Mouse (Mus musculus): ENCODE results near the gene Sdccag8.

The Sdccag8 gene

DNA sequence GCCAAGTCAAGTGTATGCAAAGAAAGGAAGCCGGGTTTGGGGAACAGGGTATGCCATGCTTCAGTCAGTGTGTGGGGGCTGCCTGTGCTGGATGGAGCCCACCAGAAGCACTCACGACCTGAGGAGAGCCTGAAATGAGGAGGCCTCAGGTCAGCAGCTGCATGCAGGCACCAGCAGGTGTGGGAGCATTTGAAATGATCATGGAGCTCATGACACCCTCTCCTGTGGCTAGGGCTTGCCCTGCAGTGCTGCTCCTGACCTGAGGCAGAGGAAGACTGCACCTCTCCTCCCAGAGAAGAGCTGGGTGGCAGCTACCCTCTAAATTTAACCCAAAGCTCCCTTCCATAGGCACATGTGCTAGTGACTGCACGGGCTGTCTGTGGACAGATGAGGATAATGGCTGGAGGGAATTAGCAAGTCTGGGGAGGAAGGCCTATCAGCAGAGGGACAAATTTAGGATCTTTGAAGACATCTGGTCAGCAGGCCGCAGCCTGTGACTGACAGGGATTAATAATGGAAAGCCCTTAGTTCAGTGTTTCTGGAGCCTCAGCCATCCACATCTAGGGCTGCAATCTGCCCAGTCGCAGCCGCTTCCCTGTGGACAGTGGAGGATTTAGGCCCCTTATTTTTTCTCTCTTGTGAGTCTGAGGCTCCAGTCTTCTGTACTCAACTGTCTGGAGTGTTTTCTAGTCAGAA lies 196.3 kb downstream of the Sdccag8 start:
- no peak for DNase-seq (ENCODE audit: low read depth, low spot score)

- no peak for DNase-seq (ENCODE audit: low read depth, low spot score)
Observed at GRCm38 (mm10) chr1:177011688-177012087, 197.2 kb downstream of the Sdccag8 start.

DNA sequence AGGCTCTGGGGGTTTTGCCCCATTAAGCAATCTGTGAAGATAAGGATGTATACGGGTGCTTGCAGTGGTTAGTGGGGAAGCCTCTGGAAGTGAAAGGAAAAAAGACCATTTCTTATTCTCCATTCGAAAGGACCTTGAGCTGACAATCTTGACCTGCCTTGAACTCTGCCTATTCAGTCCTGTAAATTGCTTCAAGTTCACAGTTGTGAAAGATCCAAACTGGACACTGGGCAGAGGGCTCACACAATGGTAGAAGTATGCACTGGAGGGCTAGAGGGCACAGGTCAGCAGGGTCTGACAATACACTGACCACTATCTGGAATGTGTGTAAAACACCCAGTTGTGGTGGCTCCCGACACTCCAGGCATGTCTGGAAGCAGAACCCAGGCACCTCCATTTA lies 198.3 kb downstream of the Sdccag8 start:
- no peak for DNase-seq (ENCODE audit: low read depth, low spot score)

DNA sequence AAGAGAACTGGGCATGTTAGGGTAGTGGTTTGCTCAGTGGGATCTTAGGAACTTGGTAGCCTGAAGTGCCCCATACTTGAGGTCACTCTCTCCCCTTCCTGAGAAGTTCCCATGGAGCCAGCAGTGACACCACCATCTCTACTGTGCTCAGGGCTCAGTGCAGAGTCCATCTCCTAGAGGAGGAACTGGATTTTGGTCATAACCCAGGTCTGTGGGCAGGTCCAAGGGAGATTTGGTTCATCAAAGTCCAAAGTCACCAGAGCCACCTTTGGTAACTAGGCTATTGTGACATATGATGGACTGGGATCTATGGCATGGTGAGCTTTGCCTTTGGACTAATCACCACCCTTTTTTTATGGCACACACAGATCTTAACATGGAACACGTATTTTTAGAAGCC lies 198.9 kb downstream of the Sdccag8 start:
- DNase-seq (ENCODE audit: low read depth, low spot score) = no peak

DNA sequence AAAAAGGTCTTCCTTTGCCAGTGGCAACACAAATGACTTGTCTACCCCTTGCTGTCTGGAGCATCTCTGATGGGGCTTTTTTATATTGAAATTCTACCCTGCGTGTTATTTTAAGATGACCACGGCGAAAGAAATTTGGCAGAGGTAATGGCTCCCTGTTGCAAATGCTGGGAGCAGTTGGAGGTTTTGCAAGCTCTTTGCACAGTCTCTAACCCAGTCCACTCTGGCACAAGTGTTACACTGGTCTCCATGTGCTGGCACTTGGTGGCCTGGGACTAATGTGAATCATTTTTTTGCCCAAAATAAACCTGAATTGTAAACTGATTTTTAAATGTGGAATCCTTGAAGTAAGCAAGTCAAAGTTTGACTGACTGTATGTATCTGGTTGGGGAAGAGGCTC lies 199.3 kb downstream of the Sdccag8 start:
- no peak for DNase-seq (ENCODE audit: low read depth, low spot score)

GRCm38 (mm10) chr1:177014346-177014745 lies 199.9 kb downstream of the Sdccag8 start:
- no peak for DNase-seq (ENCODE audit: low read depth, low spot score)

DNA sequence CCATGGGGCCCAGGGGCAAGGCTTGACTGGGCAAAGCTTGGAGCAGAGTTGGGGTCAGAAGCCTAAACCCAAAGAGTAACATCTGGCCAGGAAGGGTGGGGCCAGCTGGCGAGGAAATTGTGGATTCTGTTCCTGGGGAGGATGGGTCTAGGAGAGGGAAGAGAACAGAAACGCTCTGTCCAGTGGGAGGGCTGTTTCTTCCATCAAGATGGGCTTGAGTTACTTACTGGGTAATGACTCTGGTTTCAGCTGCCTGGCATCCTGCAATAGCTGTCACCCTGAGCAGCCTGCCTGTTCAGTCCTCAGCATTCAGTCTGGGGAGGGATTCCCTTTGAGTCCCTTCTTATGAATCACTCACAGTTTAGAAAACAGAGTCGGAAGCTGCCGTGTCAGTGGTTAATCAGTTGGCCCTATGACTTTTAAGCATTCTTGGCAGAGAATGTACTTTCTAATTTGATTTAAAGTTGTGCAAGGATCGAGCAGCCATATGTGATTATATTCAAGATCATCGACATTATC lies 200.5 kb downstream of the Sdccag8 start:
- DNase-seq (ENCODE audit: low read depth, low spot score) = no peak

- DNase-seq (ENCODE audit: low read depth, low spot score) = no peak
Observed at GRCm38 (mm10) chr1:177015917-177016316, 201.5 kb downstream of the Sdccag8 start.

DNA sequence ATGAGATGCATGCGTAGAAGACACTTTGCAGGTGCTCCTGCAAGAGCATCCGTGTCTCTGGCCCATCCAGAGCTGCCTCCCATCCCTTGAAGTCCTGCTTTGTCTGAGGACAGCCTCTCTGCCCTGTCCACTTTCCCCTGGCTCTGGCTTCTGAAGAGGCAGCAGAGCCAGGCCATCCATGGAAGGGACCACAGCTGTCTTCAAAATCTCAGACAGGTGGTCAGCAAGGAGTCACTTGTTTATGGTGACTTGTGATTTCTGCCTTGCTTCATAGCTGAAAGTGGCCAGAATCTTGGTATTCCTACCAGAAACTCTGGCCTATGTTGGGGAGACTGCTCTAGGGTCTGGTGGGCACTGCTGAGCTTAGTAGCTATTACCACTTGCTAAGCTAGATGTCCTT lies 202.3 kb downstream of the Sdccag8 start:
- DNase-seq (ENCODE audit: low read depth, low spot score) = no peak

DNA sequence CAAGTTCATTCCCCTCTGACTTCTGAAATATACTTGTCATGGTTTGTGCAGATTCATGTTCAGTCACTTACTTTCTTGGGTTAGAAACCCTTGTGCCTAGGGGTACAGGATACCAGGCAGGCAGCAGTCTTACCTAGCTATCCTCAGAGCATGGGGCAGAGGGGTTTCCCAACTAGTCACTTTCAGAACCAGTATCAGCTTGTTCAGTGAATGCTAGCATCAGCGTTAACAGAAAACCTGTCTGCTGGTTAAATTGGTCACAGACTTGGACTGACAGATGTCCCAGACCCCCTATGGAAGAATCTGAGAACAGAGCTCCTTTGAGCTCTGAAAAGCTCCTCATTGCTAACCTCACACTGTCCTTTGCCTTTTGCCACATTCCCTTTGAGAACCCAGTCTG lies 204.3 kb downstream of the Sdccag8 start:
- no peak for DNase-seq (ENCODE audit: low read depth, low spot score)

GRCm38 (mm10) chr1:177019668-177020067 lies 205.2 kb downstream of the Sdccag8 start:
- DNase-seq (ENCODE audit: low read depth, low spot score) = no peak

GRCm38 (mm10) chr1:177022751-177023150 lies 208.3 kb downstream of the Sdccag8 start:
- DNase-seq (ENCODE audit: low read depth, low spot score) = no peak

GRCm38 (mm10) chr1:177027706-177028105 lies 213.2 kb downstream of the Sdccag8 start:
- DNase-seq (ENCODE audit: low read depth, low spot score) = no peak

DNA sequence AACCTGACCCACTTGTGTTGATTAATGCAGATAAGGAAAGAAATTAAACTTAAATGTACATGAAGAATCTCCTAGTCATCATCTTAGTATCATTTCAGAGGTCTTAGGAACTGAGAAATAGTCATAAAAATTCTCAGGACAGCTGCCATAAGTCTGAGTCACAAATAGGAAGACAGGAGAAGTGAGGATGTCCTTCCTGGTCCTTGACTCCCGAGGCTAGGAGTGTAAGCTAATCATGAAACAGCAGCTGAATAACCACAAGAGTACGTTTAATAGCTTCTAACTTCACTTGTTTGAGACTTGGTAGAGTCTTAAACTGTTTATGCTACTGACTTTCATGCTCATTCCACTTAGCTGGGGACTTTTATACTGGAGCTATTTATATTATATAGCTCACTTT lies 214.6 kb downstream of the Sdccag8 start:
- no peak for DNase-seq (ENCODE audit: low read depth, low spot score)

DNA sequence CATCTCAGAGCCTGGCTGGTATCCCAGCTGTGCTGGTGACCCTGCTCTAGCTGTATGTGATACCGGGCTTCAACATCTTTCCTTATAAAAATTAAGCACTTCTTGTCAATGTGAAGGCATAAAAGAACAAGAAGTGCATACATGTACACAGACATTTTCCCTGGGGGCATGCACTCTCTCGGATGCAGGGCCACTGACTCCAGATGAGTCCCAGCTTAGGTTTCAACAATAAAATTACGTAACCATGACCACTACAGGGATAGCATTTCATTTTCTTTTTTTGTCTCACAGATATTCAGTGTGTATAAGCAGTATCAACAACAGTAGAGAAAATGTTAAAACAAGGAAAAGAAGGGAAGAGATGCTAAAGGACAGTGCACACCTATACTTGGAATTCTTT lies 216.2 kb downstream of the Sdccag8 start:
- DNase-seq (ENCODE audit: low read depth, low spot score) = no peak

DNA sequence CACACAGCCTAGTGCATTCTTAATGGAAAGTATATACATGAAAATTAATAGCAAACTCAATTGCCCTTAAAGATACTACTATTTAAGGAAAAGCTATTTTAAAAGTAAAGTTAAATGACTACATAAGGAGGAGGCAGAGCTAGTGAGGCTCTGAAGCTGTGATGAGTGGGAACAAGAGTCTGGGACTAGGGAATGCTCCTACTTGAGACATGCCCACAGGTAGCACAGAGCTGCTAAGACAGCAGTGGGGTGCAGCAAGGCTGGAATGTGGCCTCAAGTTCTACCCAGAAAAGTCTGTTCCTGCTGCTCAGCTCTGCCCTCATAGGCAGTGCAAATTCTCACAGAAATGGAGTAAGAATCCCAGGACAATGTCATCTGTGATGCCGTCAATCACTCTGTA lies 216.7 kb downstream of the Sdccag8 start:
- no peak for DNase-seq (ENCODE audit: low read depth, low spot score)

GRCm38 (mm10) chr1:177032233-177032632 lies 217.8 kb downstream of the Sdccag8 start:
- DNase-seq (ENCODE audit: low read depth, low spot score) = no peak

GRCm38 (mm10) chr1:177035460-177035859 lies 221.0 kb downstream of the Sdccag8 start:
- DNase-seq (ENCODE audit: low read depth, low spot score) = no peak

GRCm38 (mm10) chr1:177038383-177038782 lies 223.9 kb downstream of the Sdccag8 start:
- DNase-seq (ENCODE audit: low read depth, low spot score) = peak; percentile 16

DNA sequence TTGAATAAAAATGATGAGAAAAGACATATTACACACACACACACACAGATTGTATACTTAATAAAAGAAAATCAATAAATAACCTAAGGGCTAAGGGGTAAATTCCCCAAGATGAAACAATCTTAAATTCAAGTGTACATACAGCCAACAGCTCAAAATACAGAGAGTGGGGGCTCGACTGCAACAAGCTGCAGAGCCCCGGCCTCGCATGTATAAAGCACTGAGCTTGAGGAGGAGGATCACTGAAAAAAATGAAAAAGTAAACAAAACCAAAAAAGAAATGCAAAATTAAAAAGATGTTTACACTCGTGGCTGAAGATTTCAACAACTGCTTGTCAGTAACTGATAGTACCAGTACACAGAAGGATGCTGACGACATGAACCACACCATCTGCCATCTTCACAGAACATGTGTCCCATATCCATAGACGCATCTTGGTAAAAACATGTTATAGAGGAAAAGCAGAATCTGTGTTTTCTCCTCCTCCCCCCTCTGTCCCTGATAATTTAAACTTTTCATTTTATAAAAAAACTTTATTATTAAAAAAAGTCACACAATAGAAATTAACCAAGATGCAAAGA lies 224.7 kb downstream of the Sdccag8 start:
- DNase-seq (ENCODE audit: low read depth, low spot score) = no peak

- no peak for DNase-seq (ENCODE audit: low read depth, low spot score)
Observed at GRCm38 (mm10) chr1:177040058-177040457, 225.6 kb downstream of the Sdccag8 start.

- DNase-seq (ENCODE audit: low read depth, low spot score) = no peak
Observed at GRCm38 (mm10) chr1:177045885-177046284, 231.4 kb downstream of the Sdccag8 start.

GRCm38 (mm10) chr1:177046963-177047362 lies 232.5 kb downstream of the Sdccag8 start:
- no peak for DNase-seq (ENCODE audit: low read depth, low spot score)
